Mouse (Mus musculus): Measurements from ENCODE around the gene Efna4.

Gene Efna4

GRCm38 (mm10) chr3:89337721-89338578 lies at the start of gene Efna4:
Efna4 (minus strand) TSS chr3:89338028.
- no peak for DNase-seq (ENCODE audit: low spot score in 2 of 2)

DNA sequence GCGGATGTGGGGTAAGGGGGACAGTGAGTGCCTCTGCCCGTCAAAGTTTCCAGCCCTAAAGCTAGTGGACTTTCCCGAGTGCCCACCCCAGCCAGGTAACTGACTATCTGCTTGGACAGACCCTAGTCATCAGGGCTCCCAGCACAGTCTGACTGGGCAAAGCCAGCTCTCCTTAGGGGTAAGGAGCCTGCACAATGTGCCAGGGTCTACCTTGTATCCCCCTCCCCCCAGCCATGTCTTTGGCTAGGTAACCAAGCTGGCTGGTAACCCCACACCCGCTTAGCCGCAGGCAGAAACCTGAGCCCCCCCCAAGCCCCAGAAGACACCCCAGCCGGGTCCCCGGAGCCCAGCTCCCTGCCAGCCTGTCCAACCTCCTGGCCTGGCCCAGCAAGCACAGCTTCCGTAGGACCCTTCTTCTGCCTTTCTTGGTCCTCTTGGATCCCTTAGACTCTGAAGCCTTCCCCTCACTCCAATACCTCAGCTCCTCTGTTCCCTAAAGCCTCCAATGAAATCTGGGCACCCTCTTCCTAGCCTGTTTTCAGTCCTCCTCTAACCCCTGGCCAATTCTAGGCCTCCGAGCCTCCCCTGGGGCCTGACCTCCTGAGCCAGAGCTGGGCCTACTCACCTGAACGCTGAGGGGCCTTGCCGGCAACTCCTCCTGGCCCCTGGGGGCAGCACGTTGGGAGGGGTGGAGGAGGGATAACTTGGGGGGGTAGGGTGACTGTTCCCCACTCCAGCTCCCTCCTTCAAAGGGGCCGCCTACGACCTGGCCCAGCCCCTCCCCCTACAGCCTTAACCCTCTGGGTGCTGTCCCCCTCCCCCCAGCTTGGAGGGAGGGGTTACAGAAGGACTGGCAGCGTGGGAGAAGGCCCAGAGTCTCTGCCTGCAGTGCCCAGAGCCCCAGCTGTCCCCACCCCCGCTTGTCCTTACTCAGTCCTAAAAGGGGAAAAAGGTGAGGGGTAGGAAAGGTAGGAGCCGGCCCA lies 48.9 kb upstream of the Efna4 start:
- no peak for DNase-seq (ENCODE audit: low spot score in 2 of 2)

- no peak for DNase-seq (ENCODE audit: low spot score in 2 of 2)
These were observed 47.6 kb upstream of the Efna4 start for GRCm38 (mm10) chr3:89385451-89385850.

DNA sequence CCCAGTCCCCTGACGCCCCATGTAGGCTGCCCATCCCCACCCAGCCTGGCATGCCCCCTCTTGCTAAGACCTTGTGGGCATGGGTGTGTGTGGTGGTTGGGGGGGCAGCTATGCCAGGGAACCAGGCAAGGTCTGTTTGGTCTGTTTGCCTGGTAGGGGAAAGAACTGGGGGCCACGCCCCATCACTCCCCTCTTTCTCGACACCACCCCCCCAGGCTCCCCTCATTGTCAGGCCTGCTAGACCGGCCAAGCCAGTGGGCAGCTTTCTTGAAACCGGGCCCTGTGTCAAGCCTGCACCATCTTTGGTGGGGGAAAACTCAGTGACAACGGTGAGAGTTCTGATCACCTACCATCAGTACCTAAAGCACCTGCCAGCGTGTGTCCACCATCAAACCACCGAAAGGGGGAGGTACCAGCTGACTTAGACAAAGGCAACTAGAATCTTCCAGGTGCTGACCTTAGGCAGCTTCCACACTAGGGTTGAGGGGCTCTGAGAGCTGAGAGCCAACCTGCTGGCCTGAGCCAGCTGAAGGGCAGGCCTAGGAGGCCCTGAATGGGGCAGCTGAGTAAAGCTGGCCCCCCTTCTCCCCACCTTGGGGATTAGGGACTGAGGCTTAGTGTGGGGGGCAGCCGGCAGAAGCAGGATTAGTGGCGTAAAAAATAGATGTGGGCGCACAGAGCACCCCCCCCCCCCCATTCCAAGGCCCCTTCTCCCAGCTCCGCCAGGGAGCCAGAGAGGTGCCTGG lies 46.7 kb upstream of the Efna4 start:
- no peak for DNase-seq (ENCODE audit: low spot score in 2 of 2)

- DNase-seq (ENCODE audit: low spot score in 2 of 2): no peak
These were observed 45.9 kb upstream of the Efna4 start for GRCm38 (mm10) chr3:89383651-89384255.

- no peak for DNase-seq (ENCODE audit: low spot score in 2 of 2)
These were observed 45.1 kb upstream of the Efna4 start for GRCm38 (mm10) chr3:89382950-89383349.

- DNase-seq (ENCODE audit: low spot score in 2 of 2): no peak
These were observed 44.4 kb upstream of the Efna4 start for GRCm38 (mm10) chr3:89382033-89382882.

GRCm38 (mm10) chr3:89381233-89381632 lies 43.4 kb upstream of the Efna4 start:
- DNase-seq (ENCODE audit: low spot score in 2 of 2): no peak

- DNase-seq (ENCODE audit: low spot score in 2 of 2): no peak
These were observed 42.9 kb upstream of the Efna4 start for GRCm38 (mm10) chr3:89380711-89381110.

DNA sequence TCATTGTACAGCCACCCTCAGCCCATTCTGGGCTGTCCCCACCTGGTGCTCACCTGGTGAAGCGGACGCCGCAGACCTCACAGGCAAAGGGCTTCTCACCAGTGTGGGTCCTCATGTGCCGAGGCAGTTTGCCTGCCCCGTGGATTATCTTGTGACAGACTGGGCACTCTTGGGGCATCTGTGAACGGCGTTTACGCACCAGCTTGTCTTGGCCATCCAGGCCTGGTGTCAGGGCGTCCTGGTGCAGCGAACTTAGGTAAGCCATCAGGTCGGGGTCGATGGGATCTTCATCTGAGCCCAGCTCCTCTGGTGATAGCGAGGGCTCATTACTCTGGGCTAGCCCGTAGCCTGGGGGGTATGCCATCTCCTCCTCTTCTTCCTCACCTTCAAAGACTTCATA lies 42.5 kb upstream of the Efna4 start:
- no peak for DNase-seq (ENCODE audit: low spot score in 2 of 2)

DNA sequence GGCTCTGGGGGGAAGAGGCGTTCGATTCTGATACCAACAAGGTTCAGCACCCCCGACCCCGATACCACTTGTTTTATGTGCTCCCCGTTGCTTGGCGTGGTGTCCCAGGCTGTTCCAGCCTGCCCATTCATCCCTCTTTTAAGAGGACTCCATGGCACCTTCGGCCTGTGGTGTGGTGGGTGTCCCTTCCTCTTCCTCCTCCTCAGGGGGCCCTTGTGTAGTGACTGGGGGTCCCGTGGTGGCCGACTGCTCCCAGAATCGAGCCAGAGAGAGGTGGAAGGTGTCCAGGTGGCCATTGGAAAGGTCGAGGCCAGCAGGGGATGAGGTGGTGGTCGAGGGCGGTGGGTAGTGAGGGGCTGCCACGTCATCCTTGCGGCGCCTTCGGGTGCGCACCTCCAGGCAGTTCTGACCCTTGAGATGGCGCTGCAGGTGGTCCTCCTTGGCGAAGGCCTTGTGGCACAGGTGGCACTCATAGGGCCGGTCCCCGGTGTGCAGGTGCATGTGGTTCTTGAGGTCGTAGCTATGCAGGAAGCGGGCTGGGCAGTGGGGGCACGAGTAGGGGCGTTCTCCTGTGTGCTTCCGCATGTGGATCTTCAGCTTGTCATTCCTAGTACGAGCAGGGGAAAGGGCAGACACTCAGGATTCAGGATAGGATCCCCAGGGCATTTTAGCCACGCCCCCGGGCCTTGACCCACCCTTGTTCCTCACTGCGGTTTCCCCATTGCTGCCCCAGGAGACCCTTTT lies 41.7 kb upstream of the Efna4 start:
- DNase-seq (ENCODE audit: low spot score in 2 of 2): no peak

- peak in 1 of 2 experiments; percentile 67 for DNase-seq (ENCODE audit: low spot score in 2 of 2)
These were observed 40.7 kb upstream of the Efna4 start for GRCm38 (mm10) chr3:89378394-89379067.

- no peak for DNase-seq (ENCODE audit: low spot score in 2 of 2)
These were observed 40.0 kb upstream of the Efna4 start for GRCm38 (mm10) chr3:89377831-89378230.

DNA sequence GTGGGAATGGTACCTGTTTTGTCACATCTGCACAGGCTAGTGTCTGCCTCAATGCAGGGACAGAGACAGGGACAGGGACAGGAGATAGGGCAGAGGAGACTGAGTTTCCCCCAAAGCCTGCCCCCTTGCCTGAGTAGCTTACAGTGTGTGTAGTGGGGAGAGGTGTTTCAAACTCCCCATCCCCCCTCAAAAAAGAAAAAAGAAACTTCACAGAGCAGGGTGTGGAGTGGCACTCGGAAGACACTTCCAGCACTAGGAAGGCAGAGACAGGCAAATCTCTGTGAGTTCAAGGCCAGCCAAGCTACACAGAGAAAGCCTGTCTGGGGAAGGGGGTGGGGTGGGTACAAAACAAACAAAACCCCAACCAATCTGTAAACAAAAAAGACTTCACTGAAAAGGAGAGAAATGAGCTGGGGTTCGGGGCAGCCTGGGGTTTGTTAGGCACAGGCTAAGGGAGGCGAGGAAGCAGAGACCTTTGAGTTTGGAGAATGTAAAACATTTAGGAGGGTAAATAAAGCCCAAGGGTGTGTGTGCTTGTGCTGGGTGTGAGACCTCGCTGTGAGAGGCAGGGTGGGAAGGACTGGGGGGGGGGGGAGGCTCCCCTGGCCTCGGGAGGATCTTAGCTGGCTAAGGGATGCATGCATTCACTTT lies 35.9 kb upstream of the Efna4 start:
- DNase-seq (ENCODE audit: low spot score in 2 of 2): no peak

GRCm38 (mm10) chr3:89367338-89367737 lies 29.5 kb upstream of the Efna4 start:
- no peak for DNase-seq (ENCODE audit: low spot score in 2 of 2)

- DNase-seq (ENCODE audit: low spot score in 2 of 2): no peak
These were observed 27.9 kb upstream of the Efna4 start for GRCm38 (mm10) chr3:89365486-89366414.

DNA sequence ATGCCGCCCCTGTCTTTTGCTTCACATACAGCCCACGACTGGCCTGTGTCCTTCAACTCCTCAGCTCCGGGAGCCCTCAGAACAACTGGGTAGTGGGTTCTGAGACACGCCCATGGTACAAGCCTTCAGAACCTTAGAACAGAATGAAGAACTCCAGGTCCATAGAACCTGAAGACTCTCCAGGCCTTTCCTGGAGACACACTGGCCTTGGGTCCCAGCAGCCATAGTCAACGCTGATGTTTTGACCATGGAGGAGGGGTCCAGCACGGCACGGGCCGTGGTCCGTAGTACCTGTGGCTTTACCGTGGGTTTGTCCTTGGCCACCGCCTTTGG lies 27.3 kb upstream of the Efna4 start, which contains the start of gene Dcst1:
Gene Dcst1, minus strand, starts transcription at position 101 of the 333 bp plus-strand sequence.
- DNase-seq (ENCODE audit: low spot score in 2 of 2): no peak

DNA sequence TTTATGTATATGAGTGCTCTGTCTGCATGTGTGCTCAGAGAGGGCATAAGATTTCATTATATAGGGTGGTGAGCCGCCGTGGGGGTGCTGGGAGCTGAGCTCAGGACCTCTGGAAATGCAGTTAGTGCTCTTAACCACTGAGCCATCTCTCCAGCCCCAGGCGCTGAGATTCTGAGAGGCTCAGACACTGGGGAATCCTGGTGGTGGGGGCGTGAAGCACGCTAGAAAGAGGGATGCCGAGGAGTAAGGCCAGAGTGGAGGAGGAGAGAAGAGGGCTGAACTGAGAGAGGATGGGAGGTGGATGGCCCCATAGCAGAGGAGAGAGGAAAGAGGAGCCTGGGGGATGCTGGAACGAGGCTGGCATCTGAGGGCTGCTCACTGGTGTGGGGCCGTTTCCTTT lies 26.8 kb upstream of the Efna4 start:
- DNase-seq (ENCODE audit: low spot score in 2 of 2): no peak
